Mouse (Mus musculus) mouse embryonic stem cell (cell line): ENCODE measurements around the gene Il21.

Experiments
- in situ Hi-C, 2 experiments: fragments of 300-500 bp; cut with MboI; formaldehyde crosslinking; loops; 1 replicate in 1 of 2; 3 replicates in 1 of 2; pipeline ENCODE4 v1.14.3; 2019 to 2020; ENCODE audit warnings: low sequenced_read_pairs in 2 of 2, low pct_unique_long_range_greater_than_20kb in 1 of 2, mixed read lengths in 1 of 2; ENCODE audit not compliant: unreplicated experiment in 1 of 2

The Il21 gene

DNA sequence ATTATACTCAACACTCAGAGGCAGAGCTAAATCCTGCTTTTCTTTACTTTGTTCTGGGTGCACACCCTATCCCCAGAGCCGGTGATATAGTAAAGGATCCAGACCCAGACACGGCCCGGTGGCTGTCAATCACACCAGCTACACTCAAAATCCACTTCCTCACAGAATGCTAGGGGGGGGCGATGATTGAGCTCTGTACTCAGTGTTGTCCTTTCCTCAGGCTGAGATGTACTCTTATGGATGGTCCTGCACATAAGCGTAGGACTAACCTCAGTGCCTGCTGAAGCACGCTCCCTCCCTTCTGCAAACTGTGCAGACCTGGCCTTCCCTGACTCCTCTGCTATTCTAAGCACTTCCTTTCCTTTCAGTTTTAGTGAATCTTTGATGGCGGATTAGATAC, 29.6 kb downstream of the Il21 start:
- in situ Hi-C loops, result loop anchor here in 1 of 2 experiments (10.0 kb wide), 1 partner anchor 418 kb away; no protein-coding TSS in a partner anchor

DNA sequence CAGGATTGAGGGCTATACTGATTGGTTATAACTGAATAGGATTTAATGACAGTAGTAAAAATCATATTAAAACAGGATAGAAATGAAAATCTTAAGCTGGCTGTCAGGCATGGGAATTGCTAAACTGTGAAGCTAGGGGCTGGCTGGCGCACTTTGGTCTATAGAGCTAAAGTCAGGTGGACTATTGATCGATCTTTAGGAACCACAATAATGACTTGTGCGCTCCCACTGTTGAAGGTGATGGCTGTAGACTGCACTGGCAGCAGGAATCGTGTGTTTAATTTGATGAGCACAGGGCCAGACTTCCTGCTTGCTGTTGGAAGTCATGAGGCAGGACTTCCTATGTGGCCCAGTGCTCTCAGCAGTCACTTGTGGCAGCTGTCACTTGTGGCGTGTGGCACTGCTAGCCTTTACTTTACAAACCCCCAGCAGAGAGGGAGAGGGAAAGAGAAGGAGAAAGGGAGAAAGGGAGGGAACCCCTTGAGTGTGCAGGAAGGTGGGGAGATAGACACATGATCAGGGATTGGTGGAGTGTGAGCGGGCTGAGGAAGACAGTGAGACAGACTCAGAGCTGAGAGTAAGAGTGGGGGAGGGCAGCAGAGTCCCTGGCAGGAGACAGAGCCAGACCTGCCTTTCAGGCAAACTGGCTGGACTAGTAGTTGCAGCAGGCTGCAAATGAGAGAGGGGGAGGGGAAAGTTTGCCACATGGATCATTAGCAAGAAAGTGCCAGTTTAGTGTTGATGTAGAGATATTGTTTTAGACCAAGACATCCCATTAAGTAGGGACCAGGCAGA, 31.1 kb downstream of the Il21 start:
- in situ Hi-C loops, result loop anchor here in 1 of 2 experiments (10.0 kb wide), 1 partner anchor 417 kb away; no protein-coding TSS in a partner anchor

DNA sequence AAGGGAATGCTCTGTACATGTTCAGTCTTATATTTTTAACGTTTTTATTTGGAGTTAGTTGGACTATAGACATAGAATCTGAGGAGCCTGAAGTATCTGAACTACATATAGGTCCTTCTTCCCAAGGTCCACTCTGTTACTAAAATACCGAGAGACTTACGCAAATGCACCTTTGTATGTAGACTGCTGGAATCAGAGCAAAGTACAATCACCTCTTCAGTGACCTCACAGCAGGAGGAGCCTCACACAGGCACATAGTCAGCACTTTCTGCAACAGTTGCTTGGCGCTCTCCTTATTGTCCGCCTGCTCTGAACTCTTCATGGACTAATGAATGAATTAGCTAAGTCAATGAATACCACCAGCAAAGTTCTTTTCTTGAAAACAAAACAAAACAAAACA, 34.1 kb downstream of the Il21 start:
- in situ Hi-C loops, result no loop called here

DNA sequence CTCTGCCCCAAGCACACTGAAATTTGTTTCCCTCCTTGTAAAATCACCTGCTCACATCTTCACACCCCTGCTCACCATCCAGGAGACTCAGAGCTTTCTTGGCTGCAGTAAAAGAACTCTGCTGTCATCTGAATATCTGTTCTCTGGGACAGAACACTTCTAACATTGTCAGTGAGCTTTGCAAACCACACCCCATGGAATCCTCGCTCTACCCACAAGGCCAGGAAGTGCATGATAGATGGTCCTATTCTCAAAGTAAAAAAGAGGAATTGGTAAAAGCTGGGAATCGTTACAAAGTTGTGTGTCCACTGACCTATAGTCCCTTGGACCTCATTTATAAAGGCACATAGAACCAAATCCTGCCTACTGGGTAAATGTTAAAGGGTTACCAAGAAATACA, 40.5 kb downstream of the Il21 start:
- in situ Hi-C loops, result no loop called here

DNA sequence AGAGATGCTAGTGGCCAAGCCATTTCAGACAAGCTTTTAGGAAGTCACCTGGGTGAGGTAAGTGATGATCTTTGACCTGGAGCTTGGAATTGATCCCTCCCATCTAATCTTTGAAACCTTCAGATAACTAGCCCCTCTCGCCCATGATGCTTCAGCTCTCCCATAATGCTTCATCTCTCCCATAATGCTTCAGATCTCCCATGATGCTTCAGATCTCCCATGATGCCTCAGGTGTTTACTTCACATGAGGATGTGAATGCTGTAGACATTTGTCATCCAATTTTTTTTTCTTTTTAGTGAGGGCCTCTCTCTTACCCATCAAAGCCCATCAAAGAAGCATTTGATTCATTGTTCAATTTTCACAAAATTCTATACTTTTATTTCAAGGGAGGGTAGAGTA, 46.9 kb downstream of the Il21 start:
- in situ Hi-C loops, result no loop called here

DNA sequence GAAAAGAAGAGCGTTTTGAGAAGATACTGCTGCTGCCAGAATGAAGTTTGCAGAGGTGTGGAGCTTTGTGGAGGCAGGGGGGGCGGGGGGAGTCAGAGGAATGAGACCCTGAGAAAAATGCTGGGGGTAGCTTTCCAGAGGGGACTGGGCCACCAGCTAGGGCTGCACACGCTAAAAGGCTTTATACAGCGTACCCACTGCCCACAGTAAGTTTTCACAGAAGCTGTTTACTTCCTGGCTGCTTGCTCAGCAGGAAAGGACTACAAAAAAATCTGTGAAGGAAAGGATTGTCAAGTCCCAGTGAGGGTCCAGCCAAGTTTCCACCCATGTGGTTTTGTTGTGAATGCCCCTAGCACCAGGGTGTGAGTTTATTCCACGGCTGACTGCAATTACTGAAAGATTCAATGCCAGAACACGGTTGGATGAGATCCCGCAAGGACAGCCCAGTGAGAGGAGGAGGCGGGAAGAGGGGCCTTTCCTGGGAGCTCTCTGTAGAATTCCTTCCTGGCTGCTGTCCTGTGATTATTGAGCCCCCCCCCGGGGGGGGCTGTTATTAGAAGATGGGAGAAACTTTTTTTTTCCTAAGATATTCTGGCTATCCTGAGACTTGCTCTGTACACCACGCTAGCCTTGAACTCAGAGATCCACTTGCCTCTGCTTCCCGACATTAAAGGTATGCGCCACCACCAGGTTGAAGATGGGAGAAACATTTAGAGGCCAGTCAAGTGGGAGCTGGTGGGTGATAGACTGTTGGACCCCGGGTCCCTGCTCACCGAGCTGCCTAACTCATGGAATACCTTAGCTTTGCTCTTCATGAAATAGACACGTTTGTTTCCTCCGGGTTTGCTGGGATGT, 49.8 kb downstream of the Il21 start:
- in situ Hi-C loops, result no loop called here

DNA sequence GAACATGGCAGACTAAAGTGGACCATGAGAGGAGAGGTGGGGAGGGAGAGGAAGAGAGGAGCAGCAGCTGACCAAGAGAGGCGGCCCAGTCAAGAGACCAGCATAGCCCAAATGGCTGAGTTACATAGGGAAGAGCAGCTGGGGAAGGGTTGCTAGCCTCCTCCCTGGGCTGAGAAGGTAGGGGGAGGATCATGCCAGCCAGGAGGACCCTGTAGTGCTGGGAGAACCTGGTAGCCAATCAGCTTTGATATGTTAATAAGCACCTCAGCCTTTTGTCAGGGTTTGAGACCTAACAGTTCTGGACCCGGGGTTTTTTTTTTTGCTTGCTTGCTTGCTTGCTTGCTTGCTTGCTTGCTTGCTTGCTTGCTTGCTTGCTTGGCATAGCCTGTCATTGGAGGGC, 51.4 kb downstream of the Il21 start:
- in situ Hi-C loops, result no loop called here

DNA sequence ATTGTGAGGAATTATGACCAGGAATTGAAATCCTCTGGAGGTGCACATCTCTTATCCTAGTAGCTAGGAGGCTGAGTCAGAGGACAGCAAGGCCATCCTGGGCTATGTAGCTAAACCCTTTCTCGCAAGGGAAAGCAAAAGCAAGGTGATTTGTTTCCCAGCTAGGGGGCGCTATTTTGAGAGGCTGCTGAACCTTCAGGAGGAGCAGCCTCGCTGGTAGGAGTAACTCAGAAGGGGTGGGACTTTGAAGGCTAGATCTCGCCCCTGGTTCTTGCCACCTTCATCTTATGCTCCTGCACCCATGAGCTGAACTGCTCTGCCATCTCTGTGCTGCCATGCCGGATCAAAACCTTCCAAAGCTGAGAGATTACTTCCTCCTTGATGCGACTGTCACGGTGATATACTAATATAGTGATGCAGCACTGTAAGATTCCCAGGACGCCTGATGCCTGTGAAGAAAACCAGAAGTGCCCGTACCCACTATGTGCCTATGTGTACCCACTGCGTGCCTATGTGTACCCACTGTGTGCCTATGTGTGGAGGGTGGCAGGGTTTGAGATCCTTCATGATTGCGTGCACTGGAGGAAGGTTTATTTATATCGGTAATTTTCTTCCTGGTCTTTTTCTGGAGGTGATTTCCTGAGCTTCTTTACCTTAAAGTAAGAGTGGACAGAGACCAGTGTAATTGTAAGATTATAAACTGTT, 52.2 kb downstream of the Il21 start:
- in situ Hi-C loops, result no loop called here

DNA sequence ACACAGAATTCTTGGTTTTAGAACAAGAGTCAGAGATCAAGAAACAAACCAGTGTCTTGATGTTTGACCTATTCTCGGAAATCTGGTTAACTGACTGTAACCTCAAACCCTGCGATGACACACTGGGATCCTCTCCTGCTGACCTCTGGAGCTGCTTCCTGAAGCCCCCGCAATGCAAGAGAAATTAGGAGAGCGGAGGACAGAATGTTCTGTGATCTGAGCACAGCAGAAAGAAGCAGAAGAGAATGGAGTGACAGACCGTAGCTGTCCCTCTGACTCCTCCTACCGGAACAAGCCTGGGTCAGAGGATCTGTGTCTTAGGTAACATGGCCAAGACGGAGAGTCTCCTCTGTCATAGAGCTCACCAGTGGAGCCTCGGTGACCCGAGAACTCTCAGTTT, 53.0 kb downstream of the Il21 start:
- in situ Hi-C loops, result no loop called here

DNA sequence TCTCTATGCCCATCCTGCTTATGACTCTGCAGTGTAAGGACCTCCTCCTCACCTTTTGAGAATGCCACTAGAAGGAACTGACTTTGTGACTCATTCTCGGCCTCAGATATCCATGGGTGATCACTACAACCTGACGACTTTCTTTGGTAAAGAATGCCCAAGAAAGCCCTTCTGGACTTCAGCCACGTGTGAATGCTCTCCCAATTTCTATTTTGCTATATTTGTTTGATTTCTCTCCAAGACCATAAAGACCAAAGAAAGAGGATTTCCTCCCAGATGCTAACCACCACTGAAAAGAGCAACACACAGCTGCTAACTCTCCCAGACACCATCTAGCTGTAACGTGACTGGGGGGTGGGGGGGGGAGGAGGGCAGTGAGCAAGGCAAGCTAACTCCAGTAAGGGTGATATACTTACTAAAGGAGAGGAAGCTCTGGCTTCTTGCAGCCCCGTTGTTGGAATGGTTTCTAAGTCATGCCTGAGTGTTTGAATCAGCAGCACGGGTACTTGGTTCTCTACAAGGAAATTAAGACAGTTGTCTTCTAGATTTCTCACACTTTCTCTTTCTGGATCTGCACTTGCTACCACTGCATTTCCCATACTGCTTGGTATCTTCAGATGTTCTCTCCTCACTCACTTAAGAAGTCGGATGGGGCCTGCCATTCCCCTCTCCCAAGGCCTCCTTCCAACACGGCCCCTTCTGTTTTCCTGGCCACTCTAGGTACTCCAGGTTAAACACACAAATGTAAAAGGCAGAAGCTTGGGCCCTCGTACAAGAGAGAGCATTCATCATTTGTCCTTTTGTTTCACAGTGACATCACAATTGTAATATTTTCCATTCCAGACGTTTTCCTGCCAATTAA, 57.5 kb downstream of the Il21 start:
- in situ Hi-C loops, result no loop called here

DNA sequence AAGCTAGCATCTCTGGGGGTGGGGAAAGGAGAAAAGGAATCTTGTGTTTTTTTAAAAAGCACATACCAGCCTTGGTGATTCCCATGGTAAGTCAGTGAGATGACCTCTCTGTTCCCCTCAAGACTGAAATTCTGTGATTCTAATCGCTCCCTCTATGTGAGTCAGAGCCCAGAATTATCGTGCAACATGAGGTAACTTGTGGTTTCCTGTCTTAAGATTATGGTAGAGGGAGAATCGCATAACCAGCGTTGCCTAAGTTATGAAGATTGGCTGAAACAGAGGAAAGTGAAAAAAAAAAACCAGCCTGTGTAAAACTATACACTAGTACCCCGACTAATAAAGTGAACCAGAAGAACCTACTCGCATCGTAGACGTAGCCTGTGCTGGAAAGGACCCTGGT, 59.2 kb downstream of the Il21 start:
- in situ Hi-C loops, result no loop called here
